Mouse (Mus musculus): ENCODE results near the gene Tmem144.

The Tmem144 gene

DNA sequence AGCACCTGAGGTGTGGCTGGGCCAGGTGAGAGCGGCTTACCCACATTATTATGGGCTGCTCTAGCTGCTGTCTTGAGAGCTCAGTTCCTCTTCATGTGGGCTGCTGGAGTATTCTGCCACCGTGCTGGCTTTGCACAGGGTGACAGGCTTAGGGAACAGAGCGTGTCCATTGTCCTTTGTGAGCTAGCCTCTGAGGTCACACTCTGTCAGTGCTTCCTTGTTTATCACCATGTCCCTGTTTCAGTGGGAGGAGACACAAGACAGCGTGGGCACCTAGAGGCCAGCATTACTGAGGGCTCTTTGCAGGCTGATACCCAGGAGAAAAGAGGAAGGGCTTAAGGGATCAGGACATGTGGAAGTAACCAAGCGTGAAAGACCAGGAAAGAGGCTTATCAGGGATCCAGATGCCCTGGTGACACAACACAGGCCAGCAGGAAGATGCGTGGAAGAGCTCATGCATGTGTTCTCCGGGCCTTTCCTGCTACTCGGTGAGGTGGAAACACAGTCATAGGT, at the start of gene Tmem144:
Gene Tmem144, minus strand, starts transcription at position 120 of the 513 bp plus-strand sequence.
- DNase-seq (ENCODE audit: low read depth, low spot score): no peak

DNA sequence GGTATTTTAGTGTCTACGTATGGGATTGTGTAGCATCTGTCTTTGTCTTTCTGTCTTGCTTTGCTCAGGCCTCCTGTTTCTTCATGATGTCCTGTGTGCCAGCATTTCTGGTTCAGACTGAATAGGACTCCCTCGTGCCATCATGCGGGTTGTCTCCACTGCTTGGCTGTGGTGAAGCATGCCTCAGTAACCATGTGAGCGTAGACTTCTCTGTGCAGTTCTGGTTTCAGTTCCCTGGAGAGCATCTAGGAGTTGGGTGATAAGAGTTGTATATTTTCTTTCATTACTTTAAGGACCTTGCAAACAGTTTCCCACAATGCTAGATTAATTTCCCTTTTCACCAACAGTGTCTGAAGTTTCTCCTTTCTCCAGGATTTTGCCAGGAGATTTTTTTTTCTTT, 49.2 kb upstream of the Tmem144 start:
- no peak for DNase-seq (ENCODE audit: low read depth, low spot score)

DNA sequence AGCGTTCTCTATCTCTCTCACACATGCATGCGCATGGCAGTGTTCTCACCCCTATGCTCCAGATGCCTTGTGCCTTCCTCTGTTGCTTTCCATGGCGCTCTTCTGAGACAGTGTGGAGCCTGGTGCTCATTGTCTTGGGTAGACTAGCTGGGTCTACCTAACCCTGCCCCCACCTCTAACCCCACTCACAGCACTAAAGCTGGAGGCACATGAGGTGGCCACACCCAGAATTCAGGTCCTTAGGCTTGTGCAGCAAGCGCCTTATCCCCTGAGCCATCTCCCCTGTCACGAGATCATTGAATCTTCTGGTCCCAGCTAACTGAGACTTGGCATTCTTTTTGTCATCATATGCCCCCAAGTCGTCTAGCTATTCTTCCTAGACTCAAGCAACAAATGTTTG, 48.7 kb upstream of the Tmem144 start:
- no peak for DNase-seq (ENCODE audit: low read depth, low spot score)

DNA sequence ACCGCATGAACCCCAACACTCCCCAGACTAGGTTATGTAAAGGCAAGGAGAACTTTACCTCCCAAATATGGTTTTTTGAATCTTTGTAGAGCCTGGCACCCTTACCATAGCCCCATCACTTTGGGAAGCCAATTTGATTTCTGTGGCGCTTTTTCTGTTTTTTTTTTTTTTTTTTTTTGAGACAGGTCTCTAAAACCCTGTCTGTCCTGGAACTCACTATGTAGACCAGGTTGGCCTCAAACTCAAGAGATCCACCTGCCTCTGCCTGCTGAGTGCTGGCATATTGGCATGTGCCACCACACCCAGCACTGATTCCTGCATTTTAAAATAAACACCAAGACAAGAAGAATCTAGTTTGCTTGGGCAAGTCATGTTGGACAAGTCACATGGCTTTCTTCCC, 47.9 kb upstream of the Tmem144 start:
- no peak for DNase-seq (ENCODE audit: low read depth, low spot score)

DNA sequence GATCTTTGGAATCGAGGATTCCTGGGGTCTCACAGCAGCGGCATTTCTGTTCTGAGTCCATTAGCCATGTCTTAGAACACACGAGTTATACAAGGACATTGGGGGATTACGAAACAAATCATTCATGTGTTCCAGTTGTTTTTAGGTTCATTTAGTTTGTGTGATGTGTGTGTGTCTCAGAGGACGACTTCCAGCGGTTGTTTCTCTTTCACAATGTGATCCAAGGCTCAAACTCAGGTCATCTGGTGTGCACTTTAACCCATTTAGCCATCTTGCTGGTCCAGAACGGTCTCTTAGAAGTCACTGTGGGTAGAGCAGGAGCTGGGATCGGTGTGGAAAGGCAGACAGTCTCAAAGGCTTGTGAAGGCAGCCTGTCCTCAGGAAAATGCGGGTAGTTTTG, 47.3 kb upstream of the Tmem144 start:
- no peak for DNase-seq (ENCODE audit: low read depth, low spot score)

DNA sequence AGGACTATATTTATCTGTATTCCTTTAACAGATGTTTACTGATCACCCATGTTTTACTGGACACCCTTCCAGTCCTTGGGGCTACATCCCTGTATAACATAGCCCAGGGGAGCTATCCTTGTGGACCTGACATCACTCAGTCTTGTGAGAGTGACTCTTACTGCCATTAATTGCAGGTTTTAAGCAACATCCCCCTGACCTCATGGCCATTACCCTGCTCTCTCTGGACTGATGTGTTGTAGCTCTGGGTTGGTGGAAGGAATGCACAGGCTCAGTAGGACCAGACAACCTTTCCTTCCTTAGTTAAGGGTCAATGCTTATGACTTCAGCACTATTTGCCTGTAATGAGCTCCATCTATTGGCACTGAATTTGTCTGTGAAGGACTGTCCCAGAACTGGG, 45.9 kb upstream of the Tmem144 start:
- no peak for DNase-seq (ENCODE audit: low read depth, low spot score)

DNA sequence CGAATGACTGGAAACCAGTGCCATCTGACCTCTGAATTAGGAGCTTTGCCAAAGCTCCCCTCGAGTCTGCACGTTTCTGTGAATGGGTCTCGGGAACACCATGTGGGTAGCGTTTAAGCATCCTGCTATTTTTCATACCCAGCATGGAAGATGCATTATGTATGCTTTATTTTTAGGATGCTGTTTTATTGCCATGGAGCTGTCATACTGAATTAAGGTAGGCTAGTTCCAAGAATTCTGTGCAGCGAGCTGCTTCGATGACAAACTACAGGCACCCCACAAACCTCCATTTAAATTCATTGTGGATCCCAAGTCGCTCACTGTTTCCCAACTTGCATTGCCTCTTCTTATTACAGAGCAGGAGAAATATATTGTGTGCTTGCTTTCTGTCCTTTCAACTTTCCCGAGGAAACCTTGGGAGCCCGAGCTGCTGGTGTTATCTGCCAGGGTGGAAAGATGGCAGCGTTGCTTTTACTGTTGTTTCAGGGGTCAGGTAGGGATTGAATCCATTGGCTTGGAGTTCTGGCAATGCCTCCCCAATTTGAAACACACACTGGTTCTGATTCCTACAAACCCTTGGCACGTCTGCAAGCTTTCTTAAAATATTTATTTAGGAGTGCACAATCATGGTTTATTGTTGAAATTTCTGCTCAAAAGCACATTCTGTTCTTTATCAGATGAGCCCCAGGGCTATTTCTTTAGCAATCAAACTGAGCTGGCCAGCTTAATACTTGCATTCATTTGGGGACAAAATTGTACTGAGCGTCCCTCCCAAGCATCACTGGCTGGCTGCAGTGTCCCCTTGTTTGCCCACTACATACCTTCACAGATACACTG, 45.2 kb upstream of the Tmem144 start:
- no peak for DNase-seq (ENCODE audit: low read depth, low spot score)

DNA sequence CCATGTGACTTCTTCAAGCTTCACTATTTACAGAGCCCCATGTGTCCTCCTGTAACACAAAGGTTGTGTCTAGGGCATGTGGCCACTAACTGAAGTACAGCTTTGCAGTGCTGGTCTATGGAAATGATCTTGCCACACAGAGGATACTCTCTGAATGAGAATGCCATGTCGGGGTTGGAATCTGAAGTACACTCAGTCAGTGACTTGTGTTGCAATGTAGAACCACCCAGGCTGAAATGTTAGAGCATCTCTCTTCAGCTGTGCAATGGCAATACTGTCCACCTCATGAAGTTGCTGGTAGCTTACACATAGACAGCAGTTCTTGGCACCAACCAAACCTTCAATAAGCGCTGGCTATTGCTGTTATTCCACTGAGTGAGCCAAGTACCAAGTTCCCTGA, 35.4 kb upstream of the Tmem144 start:
- DNase-seq (ENCODE audit: low read depth, low spot score): no peak

DNA sequence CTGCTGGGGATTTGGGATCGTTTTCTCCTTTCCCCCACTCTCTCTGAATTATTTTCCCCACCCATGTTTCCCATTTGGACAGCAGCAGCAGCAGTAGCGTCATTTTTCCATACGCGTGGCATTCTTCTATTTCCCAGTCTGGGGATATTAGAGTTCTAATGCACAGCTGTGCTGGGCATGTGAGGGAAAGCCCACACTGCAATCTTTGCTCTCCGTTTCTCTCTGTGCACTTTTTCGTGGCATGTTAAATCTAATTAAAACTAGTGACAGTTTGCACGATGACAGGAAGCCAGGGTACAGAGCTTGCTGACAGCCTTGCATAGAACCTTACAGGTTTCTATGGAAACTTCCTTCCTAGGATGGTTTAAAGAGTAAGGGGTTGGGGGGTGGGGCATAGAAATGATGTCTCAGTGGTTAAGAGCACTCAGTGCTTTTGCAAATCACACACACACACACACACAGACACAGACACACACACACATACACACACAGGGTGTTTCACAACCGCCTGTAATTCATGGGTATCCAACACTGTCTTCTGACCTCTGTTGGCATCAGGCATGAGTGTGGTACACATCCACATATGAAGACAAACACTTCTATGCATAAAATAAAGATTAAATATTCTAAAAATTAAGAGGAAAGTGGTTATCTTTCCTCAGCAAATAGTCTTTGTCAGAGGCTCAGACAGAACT, 34.7 kb upstream of the Tmem144 start:
- DNase-seq (ENCODE audit: low read depth, low spot score): no peak

DNA sequence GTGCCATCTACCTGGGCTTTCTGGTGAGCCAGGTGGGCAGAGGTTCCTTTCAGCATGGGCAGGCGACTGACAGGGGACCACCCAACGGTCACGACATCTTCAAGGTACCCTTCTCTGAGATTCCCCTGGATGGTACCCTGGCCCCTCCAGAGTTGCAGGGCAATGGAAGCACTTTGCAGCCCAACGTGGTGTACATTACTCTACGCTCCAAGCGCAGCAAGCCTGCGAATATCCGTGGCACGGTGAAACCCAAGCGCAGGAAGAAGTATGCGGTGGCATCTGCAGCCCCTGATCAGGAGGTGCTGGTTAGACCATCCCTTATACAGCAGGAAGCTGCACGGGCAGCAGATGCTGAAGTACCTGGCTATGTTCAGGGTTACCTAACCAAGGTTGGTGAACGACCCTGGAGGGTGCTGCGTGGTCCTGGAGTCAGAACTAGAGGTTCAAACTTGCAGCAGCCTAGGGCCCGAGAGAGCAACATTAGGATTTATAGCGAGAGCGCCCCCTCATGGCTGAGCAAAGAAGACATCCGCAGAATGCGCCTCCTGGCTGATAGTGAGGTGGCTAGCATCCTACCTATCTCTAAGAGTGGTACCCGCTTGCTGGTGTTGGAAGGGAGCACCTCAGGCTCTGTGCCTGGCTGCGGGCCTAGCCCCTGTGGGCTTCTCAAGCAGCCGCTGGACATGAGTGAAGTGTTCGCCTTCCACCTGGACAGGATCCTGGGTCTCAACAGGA, 34.0 kb upstream of the Tmem144 start:
- DNase-seq (ENCODE audit: low read depth, low spot score): peak; percentile 34

DNA sequence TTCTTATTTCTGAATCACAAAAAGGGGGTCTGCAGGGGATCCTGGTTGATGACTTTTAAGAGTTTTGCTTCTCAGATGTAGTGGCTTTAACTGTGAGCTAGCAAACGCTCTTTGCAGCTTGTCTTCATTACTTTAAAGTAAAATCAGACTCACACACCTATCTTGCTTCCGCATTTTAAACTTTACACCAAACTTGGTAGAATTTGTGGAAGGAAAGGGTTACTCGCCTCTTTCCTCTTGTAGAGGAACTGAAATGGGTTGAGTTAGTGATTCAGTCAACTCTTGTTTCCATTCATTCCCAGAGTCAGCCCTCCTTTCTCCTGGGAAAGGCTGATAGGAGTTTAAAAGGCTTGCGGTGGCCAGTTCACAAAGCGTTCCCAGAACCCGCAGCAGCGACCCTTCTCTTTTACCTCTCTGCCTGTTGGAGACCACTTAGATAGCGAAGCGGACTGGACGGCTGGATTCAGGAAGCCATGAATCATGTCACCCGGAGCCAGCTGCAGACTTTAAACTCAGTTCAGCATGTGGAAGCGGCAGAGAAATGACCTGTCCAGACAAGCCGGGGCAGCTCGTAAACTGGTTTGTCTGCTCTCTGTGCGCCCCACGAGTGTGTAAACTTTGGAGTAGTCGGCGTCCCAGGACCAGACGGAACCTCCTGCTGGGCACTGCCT, 33.2 kb upstream of the Tmem144 start:
- DNase-seq (ENCODE audit: low read depth, low spot score): peak; percentile 26

DNA sequence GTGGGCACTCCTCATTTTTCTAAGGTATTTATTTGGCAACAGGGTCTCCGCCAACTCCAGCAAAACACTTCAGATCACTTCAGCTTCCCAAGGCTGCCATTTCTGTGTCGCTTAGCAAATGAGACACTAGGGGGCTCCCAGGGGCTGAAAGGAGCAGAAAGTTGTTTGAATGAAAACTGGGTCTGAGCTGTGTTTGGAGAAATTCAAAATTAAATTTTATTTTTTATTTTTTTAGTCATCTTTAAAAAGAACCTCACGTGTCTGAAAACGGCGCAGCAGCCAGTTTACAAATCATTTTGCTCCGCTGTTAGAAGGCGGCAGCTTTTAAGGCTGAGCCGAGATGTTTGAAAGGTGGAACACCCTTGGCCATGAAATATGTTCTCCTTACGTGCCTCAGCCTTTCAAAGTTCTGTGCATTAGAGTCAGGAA, 32.2 kb upstream of the Tmem144 start:
- peak; percentile 73 for DNase-seq (ENCODE audit: low read depth, low spot score)

DNA sequence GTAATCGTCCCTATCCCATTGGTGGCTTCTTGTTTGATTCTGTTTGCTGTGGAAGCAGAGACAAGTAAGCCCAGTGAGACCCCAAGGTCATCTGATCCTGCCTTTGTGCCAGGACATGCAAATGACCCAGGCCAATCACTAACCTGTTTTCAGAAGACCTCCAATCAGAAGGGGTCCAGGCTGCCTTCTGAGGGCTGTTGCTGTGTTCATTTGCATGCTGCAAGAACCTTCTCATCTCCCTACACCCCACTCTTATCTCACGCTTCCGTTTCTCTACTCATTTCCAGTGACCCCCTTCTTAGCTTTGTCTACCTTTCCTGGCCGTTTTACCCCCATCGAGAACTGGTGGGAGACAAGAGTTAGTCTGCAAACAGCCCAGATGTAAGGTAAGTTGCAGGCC, 31.7 kb upstream of the Tmem144 start, which contains the start of gene Fam198b:
Gene Fam198b, plus strand, starts transcription at position 229 of the 400 bp plus-strand sequence.
- DNase-seq (ENCODE audit: low read depth, low spot score): peak; percentile 43

DNA sequence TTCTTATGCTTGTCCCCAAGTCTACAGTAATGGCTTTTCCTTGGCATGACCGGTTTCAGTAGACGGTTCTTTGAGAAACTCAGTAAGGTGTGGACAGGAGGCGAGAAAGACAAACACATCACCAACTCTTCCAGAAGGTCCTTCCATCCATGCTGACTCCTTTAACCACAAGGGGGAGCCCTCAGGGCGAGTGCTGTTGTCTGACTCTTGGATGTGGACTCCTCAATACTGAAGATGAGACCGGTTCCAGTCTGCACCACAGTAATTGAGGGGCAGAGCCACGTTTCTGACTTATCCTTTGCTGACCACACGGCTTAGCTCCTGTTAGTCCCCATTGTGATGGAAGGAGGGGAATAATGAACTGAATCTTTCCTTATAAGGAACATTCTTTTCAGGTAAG, 30.5 kb upstream of the Tmem144 start:
- peak; percentile 78 for DNase-seq (ENCODE audit: low read depth, low spot score)

DNA sequence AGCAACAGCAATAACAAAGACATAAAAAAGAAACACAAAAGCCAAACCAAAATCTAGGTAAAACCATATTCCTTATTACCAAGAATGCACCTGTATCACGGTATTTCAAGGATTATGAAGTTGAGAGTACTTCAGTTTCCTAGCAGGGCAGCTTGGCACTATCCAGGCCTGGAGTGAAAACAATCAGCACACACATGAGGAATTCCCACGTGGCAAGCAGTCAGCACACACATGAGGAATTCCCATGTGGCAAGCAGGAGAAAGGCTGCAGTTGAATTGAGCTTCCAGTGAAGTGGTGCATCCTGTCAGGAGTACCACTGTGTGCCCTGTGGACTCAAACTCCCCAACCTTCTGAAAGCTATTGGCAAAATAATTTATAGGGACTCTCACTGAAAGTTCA, 29.1 kb upstream of the Tmem144 start:
- no peak for DNase-seq (ENCODE audit: low read depth, low spot score)

DNA sequence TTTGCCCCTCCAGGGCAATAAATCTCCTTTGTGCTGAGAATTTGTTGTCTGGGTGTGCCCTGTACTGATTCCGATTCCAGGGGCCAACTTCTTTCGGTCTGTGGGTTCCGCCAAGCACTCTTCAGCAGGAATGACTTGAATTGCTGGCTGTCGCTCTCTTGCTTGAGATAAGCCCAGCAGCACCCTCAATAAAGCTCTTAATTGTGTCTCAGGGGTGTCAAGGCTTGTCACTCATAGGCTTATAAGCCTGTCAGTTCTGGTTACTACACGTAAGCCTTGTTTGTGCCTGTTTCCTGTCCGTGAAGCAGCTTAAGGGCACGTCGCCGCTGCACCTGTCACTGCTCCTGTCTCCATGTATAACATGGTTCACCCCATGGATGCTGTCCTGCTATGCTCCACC, 26.7 kb upstream of the Tmem144 start:
- no peak for DNase-seq (ENCODE audit: low read depth, low spot score)

DNA sequence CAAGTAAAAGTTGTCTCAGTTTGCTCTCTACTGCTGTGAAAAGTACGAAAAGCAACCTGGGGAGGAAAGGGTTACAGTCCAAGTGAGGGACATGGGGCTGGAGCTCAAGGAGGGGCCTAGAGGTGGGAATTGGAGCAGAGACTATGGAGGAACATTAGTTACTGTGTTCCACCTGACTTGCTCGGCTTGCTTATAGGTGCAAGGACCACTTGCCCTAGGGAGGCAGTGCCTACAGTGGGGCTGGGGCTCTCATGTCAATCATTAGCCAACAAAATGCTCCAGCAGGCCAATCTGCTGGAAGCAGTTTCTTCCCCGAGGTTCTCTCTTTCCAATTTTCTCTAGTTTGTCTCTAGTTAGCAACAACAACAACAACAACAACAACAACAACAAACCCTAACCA, 25.8 kb upstream of the Tmem144 start:
- DNase-seq (ENCODE audit: low read depth, low spot score): no peak

DNA sequence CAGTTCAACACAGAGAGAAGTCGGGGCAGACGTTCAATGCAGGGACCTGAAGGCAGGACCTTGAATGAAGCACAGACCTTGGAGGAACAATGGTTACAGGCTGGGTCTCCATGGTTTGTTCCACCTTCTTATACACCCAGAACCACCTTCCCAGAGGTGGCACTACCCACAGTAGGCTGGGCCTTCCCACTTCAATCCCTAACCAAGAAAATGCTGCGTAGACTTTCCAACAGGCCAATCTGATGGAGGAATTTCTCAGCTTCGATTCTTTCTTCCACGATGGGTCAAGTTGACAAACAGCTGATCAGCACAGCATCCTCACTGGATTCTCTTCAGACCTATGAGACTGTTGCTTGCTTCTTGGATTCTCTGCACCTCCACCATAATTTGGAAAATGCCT, 22.9 kb upstream of the Tmem144 start:
- no peak for DNase-seq (ENCODE audit: low read depth, low spot score)

DNA sequence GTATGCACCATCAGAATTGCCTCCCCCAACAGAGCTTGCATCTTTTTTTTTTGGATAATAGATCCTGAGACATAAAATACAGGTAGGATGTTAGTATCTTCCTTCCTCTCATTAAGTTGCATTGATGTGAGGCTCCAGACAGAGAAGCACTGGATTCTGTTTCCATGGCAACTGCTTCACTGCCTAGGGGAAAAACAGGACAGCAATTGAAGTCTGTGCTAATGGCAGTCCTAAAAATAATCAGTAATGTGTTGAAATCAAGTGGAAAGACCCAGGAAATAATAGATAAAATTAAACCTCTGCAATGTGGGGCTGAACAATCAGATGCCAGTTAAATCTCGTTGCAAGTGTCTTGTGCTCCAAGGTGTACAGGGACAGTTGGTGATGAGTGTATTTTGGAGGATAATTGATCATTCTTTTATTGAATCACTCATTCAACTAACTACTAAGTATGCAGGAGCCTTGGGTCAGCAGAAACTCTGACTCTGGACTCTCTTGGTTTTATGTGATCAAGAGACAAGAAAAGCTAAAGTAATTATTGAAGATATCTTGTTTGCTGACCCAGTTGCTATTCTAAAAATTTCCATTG, 14.6 kb upstream of the Tmem144 start:
- DNase-seq (ENCODE audit: low read depth, low spot score): no peak

DNA sequence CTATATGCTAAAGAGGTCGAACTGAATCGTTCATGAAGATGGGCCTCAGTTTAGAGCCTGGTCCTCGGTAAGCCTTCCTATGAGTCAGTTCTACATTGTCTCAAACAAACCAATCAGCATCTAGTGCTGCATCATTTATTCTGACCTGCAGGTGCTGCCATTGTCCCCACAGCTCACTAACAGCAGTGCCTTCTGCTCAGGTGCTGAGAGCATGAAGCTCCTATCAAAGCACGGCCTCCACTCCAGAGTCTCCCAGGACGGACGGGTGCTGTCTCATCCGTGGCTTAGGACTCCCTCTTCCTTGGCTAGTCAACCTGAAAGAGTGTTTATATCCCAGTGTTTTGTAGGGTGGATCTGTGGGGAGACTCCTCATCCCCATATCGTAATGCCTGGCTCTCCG, 14.0 kb upstream of the Tmem144 start:
- DNase-seq (ENCODE audit: low read depth, low spot score): no peak

DNA sequence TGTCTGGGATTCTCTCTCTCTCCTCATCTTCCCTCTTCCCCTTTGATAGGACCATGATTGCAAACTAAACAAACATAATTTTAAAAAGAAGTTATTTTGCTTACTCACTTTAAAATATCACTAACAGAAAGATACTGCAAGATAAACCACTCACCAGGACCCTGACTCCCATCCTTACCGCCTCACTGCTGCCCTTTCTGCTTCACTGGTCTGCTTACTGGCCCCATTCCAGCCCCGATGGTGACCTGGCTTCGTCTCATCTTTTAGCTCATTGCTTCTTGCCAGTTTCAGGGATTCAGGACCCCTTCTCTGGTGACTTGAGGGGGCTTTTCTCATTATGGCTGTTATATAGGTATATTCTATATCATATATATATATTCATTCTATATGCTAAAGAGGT, 13.5 kb upstream of the Tmem144 start:
- no peak for DNase-seq (ENCODE audit: low read depth, low spot score)
